Mouse (Mus musculus) splenic B cell, adult 2 months (primary cell): Measurements from ENCODE around the gene Mef2c.

ENCODE experiments used
- DNase-seq: peaks from one replicate; pipeline ENCODE4 v3.0.0-alpha.2; 2011; ENCODE audit warnings: low read depth, low spot score
- H3K27me3 ChIP-seq: 2 replicates; pipeline ENCODE4 v1.6.1; 2012; ENCODE audit warnings: mild to moderate bottlenecking, low read length, moderate library complexity, mixed read lengths; ENCODE audit not compliant: control insufficient read depth, poor library complexity, insufficient read depth, severe bottlenecking
- H3K36me3 ChIP-seq: 2 replicates; pipeline ENCODE4 v1.6.1; 2012; ENCODE audit warnings: mild to moderate bottlenecking, low read length, moderate library complexity, mixed read lengths; ENCODE audit not compliant: control insufficient read depth, poor library complexity, insufficient read depth, severe bottlenecking

Gene Mef2c

DNA sequence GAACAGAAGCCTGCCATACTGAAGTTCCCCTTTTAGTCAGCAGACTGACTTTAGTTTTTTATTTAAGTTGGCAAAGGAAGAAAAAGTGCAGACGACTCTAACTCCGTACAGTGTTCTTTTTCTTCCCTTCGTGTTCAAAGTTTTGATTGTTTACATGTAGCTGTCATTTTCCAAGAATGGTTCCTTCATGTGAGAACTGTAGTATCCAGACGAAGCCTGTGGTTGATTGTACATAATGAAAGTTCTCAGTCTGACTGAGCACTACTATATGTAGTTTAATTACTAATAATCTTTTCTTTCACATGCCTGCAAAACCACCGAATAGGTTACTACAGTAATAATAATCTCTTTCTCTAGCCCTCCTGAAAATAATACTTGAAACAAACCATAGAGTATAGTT lies 68.6 kb downstream of the Mef2c start:
- Histone ChIP-seq H3K27me3 (no peaks in the 10 kb centered on the region), H3K36me3 (peaks cover 7% of the 10 kb centered on the region; the same call in 1 of the 2 replicates)
- no peak for DNase-seq

DNA sequence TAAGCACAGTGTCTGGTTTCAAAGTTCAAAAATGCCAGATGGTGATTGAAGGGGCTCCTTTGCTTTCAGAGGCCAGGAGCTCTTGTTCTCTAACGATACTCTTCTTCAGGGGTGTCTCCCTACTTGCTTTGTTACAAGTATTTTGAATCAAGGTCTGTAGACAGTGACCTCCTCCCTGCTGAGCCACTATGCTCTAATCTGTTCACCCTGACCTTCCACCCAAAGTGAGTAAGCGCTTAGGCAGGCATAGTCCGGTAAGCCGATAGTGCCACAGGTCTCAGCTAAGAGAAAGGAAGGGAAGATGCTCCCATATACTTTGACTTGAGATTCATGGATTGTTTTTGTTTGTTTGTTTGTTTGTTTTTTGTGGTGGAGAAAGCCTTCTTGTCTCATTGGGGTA lies 69.5 kb downstream of the Mef2c start:
- Histone ChIP-seq H3K27me3 (no peaks in the 10 kb centered on the region), H3K36me3 (peaks cover 8% of the 10 kb centered on the region)
- no peak for DNase-seq

DNA sequence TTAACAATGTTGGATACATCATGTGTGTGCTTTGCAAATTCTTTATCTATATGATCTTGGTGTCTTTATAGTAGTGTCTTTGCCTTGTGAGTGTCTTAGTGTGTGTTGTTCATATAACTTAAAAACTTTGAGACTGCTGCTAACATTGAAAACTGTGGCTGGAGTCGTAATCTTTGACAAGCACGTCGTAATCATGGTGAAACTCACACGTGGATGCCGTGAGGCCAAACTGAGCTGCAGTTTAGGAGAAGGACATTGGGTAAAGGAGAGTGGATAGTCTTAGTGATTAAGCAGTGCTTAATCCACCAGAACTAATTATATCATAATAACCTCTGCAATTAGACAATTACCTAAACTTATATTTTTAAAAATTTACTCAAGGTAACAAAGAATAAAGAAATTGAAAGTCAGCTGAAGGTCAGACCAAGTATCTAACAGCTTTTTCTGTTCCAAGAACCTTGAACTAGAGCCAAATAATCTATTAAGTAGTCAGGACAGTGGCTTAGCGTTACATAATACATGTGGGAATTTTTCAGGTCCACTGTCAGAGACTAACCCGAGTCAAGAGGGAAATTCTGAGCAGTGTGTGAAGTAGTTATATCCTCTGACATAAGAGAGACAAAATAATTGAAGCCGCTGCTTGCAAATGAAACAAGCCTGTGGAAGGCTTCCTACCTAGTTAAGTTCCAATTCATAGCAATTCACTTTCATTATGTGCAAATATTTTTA lies 70.2 kb downstream of the Mef2c start:
- DNase-seq = peak; percentile 50
- H3K36me3 ChIP-seq = peaks cover 8% of the 10 kb centered on the region
- no peaks in the 10 kb centered on the region for H3K27me3 ChIP-seq

DNA sequence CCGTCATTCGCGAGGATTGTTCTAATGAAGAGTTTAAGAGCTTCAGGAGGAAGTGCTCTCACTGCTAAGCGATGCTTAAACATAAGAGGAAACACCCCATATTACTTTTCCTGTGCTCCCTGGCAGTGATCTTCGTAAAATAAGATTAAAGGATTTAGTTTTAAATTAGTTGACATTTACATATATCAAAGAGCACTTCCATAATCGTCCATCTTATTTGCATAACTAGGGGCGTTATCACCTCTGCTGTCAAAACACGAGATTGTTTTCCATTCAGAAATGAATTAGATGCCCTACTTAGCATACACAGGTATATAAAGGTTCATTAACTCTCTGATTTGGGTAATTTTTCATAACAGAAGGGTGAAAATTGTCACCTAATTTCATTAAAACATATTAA lies 71.0 kb downstream of the Mef2c start:
- peak; percentile 75 for DNase-seq
- peaks cover 8% of the 10 kb centered on the region for H3K36me3 ChIP-seq

DNA sequence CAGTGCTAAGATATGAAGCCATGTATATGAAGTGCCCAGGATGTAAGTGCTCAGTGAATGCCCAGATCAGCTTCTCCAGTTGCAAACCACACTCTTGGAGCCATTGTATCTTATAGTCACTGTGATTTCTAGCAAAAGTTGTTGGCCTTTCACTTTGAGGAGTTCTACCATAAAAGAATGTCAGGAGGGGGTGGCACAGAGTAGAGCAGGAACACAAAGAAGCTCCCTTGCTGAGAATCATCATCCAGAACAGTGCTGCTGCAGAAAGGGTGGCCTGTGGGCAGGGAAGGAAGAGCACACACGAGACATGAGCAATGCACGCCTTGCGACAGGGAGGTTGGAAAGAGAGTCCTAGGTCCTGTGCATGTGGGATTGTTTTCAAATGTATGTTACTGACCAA lies 75.6 kb downstream of the Mef2c start:
- DNase-seq = no peak
- peaks cover 7% of the 10 kb centered on the region for H3K36me3 ChIP-seq
- no peaks in the 10 kb centered on the region for H3K27me3 ChIP-seq

More for the DNA sequence above, 71.0 kb downstream of the Mef2c start:
- no peaks in the 10 kb centered on the region for H3K27me3 ChIP-seq

DNA sequence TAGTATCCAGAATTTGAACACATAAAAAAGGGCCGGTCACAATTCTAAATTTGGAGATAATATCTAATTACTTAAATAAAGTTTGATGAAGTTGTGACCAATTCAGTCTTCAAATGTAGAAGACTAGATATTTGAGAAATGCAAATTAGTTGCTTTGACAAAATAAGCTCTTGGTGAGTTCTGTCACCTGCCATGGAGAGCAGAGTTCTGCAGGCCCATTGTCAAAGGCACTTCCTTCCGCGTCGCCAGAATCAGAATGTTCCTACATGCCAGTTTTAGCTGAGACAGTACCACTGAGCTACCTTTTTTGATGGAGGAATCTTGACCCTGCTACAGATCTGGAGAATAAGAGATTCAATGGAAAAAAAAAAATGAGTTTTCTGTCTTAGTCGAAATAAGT lies 77.0 kb downstream of the Mef2c start:
- Histone ChIP-seq H3K36me3 (peaks cover 3% of the 10 kb centered on the region), H3K27me3 (no peaks in the 10 kb centered on the region)
- peak; percentile 37 for DNase-seq

DNA sequence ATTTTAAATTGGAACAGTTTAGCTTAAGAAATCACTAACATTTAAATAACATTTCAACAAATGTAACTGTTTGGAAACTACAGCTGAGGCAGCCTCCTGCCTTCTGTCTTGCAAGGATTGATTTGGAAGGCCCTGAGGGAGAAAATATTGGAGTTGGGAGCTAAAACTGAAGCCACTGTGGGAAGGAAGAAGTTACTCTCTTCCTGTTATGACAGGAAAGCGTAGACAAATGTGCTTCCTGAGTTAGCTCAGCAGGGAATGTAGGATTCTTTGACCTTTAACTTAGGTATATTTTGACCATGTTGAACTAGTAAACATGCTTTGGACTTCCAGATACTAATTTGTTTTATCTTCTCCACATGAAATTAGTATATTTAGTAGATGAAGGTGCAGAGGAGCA lies 78.7 kb downstream of the Mef2c start:
- H3K36me3 ChIP-seq = peaks cover 3% of the 10 kb centered on the region; the same call in 1 of the 2 replicates
- no peak for DNase-seq
- no peaks in the 10 kb centered on the region for H3K27me3 ChIP-seq

DNA sequence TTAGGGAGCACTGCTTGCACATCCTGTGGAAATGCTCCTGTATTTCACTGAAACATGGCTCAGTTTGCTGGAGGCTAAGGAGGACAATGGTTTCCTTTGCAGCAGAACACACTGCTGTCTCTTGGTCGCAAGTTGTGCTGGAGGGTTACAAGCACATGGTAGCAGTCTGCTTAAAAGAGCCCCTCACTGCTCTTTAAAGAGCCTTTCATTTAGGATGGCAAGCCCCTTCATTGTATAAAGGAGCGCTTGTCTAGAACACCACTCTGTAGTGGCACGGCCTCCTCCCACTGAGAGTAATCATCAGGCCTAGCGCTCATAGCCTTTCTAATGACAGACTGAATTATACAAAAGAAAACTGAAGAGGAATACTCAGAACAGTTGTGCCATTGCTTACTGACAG lies 80.0 kb downstream of the Mef2c start:
- no peak for DNase-seq
- H3K36me3 ChIP-seq = peaks cover 5% of the 10 kb centered on the region
- H3K27me3 ChIP-seq = no peaks in the 10 kb centered on the region

DNA sequence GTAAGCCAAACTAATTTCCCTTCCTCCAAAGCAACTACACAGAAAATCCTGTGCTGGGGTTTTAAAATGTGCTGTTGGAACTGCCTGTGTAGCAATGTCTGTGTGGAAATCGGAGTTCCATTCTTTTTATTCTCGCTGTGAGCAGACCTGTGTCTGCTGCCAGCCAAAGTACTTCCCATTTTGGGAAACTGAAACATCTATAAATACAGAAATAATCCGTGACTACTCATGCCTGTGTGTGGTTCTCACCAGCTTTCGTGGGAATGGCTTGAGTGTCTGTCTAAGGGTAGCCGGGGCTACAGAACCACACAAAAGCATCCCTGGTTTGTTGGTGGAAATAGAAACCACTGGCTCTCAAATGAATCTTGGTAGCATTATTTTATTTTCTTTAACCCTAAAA lies 81.5 kb downstream of the Mef2c start:
- peaks cover 5% of the 10 kb centered on the region for H3K36me3 ChIP-seq
- H3K27me3 ChIP-seq = no peaks in the 10 kb centered on the region

DNA sequence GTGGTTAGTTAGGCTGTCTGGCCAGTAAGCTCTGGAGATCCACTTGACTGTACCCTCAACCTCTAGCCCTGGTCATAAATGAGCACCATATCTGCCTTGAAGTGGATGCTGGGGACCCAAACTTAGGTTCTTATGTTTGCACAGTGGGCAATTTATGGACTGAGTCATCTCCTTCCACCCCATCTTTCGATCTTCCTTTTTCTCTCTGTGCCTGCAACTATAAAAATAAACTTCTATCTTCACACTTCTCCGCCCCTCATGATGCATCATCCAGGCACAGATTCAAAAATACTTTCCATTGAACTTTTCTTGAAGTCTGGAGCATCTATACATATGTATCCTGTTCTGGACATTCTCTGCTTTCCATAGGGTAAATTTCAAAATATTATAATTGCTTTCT lies 84.4 kb downstream of the Mef2c start:
- H3K27me3 ChIP-seq = no peaks in the 10 kb centered on the region
- DNase-seq = no peak
- peaks cover 7% of the 10 kb centered on the region for H3K36me3 ChIP-seq

More for the DNA sequence above, 81.5 kb downstream of the Mef2c start:
- DNase-seq = no peak

DNA sequence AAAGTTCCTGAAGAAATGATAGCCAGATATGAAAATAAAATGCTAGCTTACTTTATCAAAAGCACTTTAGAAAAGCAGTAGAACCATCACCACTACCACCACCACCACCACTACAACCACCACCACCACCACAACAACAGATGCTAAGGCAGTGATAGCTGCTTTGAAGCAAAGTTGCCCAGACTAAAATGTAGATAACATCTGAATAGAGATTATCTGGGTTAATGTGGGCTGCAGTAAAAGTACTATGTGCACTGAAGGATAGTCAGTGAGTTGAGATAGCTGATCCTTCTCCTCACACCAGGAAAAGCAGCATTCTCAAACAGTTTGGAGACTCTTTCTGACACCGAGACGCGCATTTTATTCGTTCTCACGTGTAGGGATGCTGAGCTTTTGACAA lies 87.1 kb downstream of the Mef2c start:
- H3K36me3 ChIP-seq = peaks cover 16% of the 10 kb centered on the region
- no peak for DNase-seq
- no peaks in the 10 kb centered on the region for H3K27me3 ChIP-seq

DNA sequence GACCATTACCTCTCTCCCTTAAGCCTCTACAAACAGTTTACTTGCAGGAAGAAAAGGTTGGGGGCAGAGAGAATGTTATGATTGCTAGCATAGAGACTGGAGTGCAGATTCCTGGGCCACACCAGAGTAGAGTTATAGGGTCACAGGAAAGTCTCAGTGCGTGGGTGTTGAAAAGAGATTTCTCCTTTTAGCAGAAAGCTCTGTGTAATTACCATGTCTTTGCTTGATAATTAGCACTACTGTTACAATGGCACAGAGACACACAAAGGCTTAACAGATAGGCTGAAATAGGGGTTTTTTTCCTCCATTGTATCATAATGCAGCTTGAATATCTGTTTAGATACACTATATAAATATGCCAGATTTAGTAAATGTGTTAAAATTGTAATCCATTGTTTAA lies 91.6 kb downstream of the Mef2c start:
- H3K36me3 ChIP-seq = peaks cover 14% of the 10 kb centered on the region
- no peak for DNase-seq
- H3K27me3 ChIP-seq = no peaks in the 10 kb centered on the region

DNA sequence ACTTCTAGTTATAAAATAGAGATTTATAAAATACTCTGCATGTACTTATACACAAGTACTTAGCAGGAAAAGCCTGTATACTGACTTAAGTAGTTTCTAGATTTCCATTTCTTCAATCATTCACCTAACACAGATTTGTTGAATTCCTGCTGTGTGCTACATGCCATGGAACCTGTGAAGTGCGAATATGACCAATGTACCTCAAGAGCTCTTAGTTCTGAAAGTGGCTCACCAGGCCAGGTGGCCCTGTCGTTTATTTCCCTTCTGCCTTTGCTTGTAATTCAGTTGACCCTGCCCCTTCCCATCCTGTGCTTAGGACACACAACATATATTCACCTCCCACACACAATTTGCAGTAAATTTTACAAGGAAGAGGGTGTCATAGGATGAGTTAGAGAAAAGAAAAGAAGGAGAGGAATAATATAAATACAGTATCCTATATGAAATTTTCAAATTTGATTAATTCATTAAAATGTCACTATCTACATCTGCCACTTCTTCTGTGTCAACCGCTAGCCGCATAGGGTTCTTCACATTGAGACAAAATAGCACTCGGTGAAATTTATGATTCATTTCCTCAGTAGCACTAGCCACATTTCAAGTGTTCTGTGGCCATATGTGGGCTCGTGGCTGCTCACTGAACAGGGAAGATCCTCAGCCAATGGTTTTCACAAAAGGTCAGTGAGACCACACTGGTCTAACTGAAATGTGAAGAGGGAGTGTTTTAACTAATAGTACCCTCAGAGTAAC lies 93.3 kb downstream of the Mef2c start:
- no peaks in the 10 kb centered on the region for H3K27me3 ChIP-seq
- DNase-seq = no peak
- peaks cover 14% of the 10 kb centered on the region for H3K36me3 ChIP-seq

DNA sequence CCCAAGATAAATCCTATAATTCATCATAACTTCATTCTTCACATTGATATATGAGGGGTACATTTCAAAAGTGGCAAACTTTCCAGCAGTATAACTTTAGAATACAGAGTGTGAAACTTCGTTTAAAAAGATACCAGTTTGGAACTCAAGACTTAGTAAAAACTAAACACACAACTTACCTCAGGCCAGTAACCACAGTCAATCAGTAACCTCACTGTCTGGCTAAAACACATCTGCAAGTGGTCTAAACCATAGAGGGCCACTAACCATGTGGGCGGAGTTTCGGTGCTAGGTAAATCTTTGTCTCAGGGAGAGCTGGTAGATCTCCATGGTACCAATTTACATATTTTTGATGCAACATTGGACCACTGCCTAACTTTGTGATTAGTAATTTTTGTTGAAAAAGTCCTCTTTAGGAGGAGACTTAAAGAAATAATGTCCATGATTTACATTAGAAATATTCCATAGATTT lies 93.9 kb downstream of the Mef2c start:
- Histone ChIP-seq H3K27me3 (no peaks in the 10 kb centered on the region), H3K36me3 (peaks cover 14% of the 10 kb centered on the region)
- DNase-seq = no peak

DNA sequence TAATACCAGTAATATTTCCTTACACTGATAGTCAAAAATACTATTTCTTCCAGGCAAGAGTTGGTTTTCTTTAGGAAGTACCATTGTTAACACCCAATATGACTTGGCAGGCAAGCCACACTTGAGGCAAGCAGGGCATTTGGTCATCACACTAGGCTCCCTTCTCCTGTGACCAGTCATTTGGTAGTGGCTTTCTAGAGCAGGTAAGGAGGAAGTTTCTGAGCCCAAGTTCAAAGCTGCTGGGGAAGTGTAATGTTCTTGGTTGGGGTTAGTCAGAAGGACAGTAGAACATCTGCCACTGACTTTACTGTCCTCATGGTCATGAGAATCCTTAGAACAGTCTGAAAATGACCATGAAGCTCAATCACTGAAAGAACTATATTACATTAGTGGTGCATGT lies 96.5 kb downstream of the Mef2c start:
- H3K27me3 ChIP-seq = no peaks in the 10 kb centered on the region
- peaks cover 6% of the 10 kb centered on the region; the same call in 1 of the 2 replicates for H3K36me3 ChIP-seq
- DNase-seq = peak; percentile 42
